Mouse (Mus musculus) gonadal fat pad, adult 2 months (tissue): ENCODE data around the gene Dcaf11. TPM values are rescaled to one million over a fixed set of nuclear protein-coding genes. Genes with fewer than 3 reads are reported as not detected.

Experiments
- DNase-seq: peaks from one replicate; pipeline ENCODE4 v3.0.0-alpha.2; 2012; ENCODE audit warnings: low read depth
- polyA plus RNA-seq: library from polyadenylated mRNA; depleted of rRNA; stranded (reverse); fragments of >200 nt; gene quantifications from 2 replicates; pipeline ENCODE4 v1.2.3, GENCODE M21; 2012; rRNA removed

Dcaf11 gene
- polyA plus RNA-seq, 1 experiment, result 186 TPM

GRCm38 (mm10) chr14:55616844-55617243 lies 57.0 kb downstream of the Dcaf11 start:
- no peak for DNase-seq

GRCm38 (mm10) chr14:55617822-55618221 lies 58.0 kb downstream of the Dcaf11 start, which contains the start of gene Rec8:
Gene Rec8 (plus strand): TSS chr14:55618037.
- no peak for DNase-seq

GRCm38 (mm10) chr14:55618486-55619195 lies 58.8 kb downstream of the Dcaf11 start:
- DNase-seq, result no peak

Other genes starting within 250 kb of the Dcaf11 start
- gene Dhrs4, start 81.2 kb upstream of the Dcaf11 start, polyA plus RNA-seq, result 59.9 and 69.7 TPM in 2 replicates
- gene Carmil3, start 69.4 kb upstream of the Dcaf11 start, polyA plus RNA-seq, result 2.2 and 2.5 TPM in 2 replicates
- gene Cpne6, start 49.6 kb upstream of the Dcaf11 start, polyA plus RNA-seq, result 0.39 and 0.74 TPM in 2 replicates
- gene Nrl, start 35.0 kb upstream of the Dcaf11 start, polyA plus RNA-seq, result not detected in 2 replicates
- gene Pck2, start 19.7 kb upstream of the Dcaf11 start, polyA plus RNA-seq, result 46.6 and 53.5 TPM in 2 replicates
- 5.5 and 6.6 TPM in 2 replicates for gene A730061H03Rik, start 400 bp downstream of the Dcaf11 start, polyA plus RNA-seq
- gene Fitm1, start 15.6 kb downstream of the Dcaf11 start, polyA plus RNA-seq, result 1.6 and 4.0 TPM in 2 replicates
- 62.8 and 71.9 TPM in 2 replicates for gene Psme1, start 18.1 kb downstream of the Dcaf11 start, polyA plus RNA-seq
- 37.4 and 62.0 TPM in 2 replicates for gene Emc9, start 25.3 kb downstream of the Dcaf11 start, polyA plus RNA-seq
- gene Psme2, start 31.1 kb downstream of the Dcaf11 start, polyA plus RNA-seq, result 85.1 and 122 TPM in 2 replicates
- gene Rnf31, start 31.7 kb downstream of the Dcaf11 start, polyA plus RNA-seq, result 29.9 and 31.3 TPM in 2 replicates
- 63.1 and 66.8 TPM in 2 replicates for gene Irf9, start 43.6 kb downstream of the Dcaf11 start, polyA plus RNA-seq
- gene Rec8, start 58.0 kb downstream of the Dcaf11 start, polyA plus RNA-seq, result 8.0 and 30.7 TPM in 2 replicates
- gene Ipo4, start 76.0 kb downstream of the Dcaf11 start, polyA plus RNA-seq, result 93.1 and 112 TPM in 2 replicates
- 3.5 and 4.7 TPM in 2 replicates for gene Gm49378, start 77.9 kb downstream of the Dcaf11 start, polyA plus RNA-seq
- gene Tm9sf1, start 83.8 kb downstream of the Dcaf11 start, polyA plus RNA-seq, result 103 and 117 TPM in 2 replicates
- gene Tssk4, start 90.2 kb downstream of the Dcaf11 start, polyA plus RNA-seq, result 4.4 and 4.6 TPM in 2 replicates
- gene Mdp1, start 100.5 kb downstream of the Dcaf11 start, polyA plus RNA-seq, result 33.1 and 34.8 TPM in 2 replicates
- gene Gmpr2, start 111.9 kb downstream of the Dcaf11 start, polyA plus RNA-seq, result 17.9 and 24.6 TPM in 2 replicates
- gene Nedd8, start 112.1 kb downstream of the Dcaf11 start, polyA plus RNA-seq, result 262 and 441 TPM in 2 replicates
- 12.3 and 12.4 TPM in 2 replicates for gene Tinf2, start 121.8 kb downstream of the Dcaf11 start, polyA plus RNA-seq
- 4.3 and 4.4 TPM in 2 replicates for gene Tgm1, start 153.9 kb downstream of the Dcaf11 start, polyA plus RNA-seq
- 48.4 and 49.0 TPM in 2 replicates for gene Rabggta, start 162.3 kb downstream of the Dcaf11 start, polyA plus RNA-seq
- gene Dhrs1, start 185.7 kb downstream of the Dcaf11 start, polyA plus RNA-seq, result 92.5 and 99.0 TPM in 2 replicates
- gene Nop9, start 185.7 kb downstream of the Dcaf11 start, polyA plus RNA-seq, result 16.7 and 18.1 TPM in 2 replicates
- gene Cideb, start 198.5 kb downstream of the Dcaf11 start, polyA plus RNA-seq, result 5.9 and 8.3 TPM in 2 replicates
- 1.5 and 2.2 TPM in 2 replicates for gene Ltb4r2, start 201.4 kb downstream of the Dcaf11 start, polyA plus RNA-seq
- gene Ltb4r1, start 206.0 kb downstream of the Dcaf11 start, polyA plus RNA-seq, result 3.8 and 4.6 TPM in 2 replicates
- 12.6 and 13.6 TPM in 2 replicates for gene Adcy4, start 224.1 kb downstream of the Dcaf11 start, polyA plus RNA-seq
- gene Ripk3, start 228.9 kb downstream of the Dcaf11 start, polyA plus RNA-seq, result 9.1 and 10.7 TPM in 2 replicates